Mouse (Mus musculus): Measurements from ENCODE around the gene Tardbp.

DNA sequence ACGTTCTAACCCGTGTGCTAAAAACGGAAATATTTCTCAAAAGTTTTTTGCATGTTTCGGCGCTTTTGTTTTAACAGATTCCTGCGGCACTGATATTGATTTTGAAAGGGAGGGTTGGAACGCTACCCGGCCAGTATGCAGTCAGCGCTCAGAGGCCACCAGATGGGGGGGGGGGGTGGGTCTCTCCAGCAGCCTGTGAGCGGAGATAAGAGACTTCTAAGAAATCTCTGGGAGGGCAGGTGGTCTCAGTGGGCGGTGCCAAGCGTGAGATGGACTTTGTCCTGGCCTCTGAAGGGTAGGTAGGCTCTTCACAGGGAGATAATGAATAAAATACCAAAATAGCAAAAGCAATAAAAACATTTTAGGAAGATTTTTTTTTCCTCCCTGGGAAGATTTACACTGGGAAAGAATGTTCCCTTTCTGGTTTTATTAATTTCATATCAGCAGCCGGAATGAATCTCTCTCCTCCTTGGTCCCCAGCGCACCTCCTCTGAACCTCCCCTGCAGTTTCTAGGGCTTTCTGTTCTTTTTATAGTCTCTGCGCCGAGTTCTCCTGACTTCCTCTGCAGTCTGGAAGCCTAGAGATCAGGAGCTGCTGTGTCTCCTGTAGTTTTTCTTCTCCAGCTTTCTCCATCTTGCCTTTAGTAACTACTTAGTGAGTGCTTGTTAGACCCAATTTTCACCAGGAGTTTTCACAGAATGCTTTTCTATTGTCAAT is 44.6 kb upstream of the Tardbp start:
- TF ChIP-seq POLR2A (IDR thresholded peaks at IDR 0.05; ENCODE audit: low read depth, low read length) (no peak), CTCF (IDR thresholded peaks at IDR 0.05; ENCODE audit: borderline replicate concordance, insufficient read depth, low read length) (no peak)
